Mouse (Mus musculus): ENCODE results near the gene Gpr132. TPM values are rescaled to one million over a fixed set of nuclear protein-coding genes. Genes with fewer than 3 reads are reported as not detected.

The Gpr132 gene
- total RNA-seq, 2 experiments from 2014 or later = not detected

GRCm38 (mm10) chr12:112804046-112804445 lies 64.0 kb downstream of the Gpr132 start:
- no peak overlapping the region for H3K4me3 ChIP-seq
- no peak for TF ChIP-seq CTCF (conservative IDR thresholded peaks at IDR 0.05)
- DNase-seq (ENCODE audit: low spot score in 2 of 2) = no peak
- no peak overlapping the region for H3K27ac ChIP-seq

- no peak for DNase-seq (ENCODE audit: low spot score in 2 of 2)
- TF ChIP-seq CTCF (conservative IDR thresholded peaks at IDR 0.05) = no peak
- no peak overlapping the region for H3K27ac ChIP-seq
- no peak overlapping the region for H3K4me3 ChIP-seq
Observed at GRCm38 (mm10) chr12:112802917-112803316, 65.1 kb downstream of the Gpr132 start.

- Histone ChIP-seq H3K4me3 (peak within 1 kb of the TSS; percentile 54), H3K27ac (no peak within 1 kb of the TSS)
- DNase-seq (ENCODE audit: low spot score in 2 of 2) = no peak
- TF ChIP-seq CTCF (conservative IDR thresholded peaks at IDR 0.05) = no peak
Observed at GRCm38 (mm10) chr12:112801864-112802846, 65.9 kb downstream of the Gpr132 start, which contains the start of gene Ahnak2. Gene Ahnak2, minus strand, starts transcription at chr12:112802657.

Other genes with a start within 250 kb of the Gpr132 start
- gene Adssl1, start 248.2 kb downstream of the Gpr132 start, total RNA-seq (2021) = 10 to 100 TPM; 10.1 to 10.6 TPM
- gene Siva1, start 223.5 kb downstream of the Gpr132 start, total RNA-seq (2021) = 10 to 100 TPM; 19.6 to 20.1 TPM
- 100 to 1,000 TPM; 152 to 160 TPM for gene Akt1, start 193.3 kb downstream of the Gpr132 start, total RNA-seq (2021)
- under 1 TPM; 0.44 to 0.52 TPM for gene Zbtb42, start 189.4 kb downstream of the Gpr132 start, total RNA-seq (2021)
- gene Cep170b, start 147.8 kb downstream of the Gpr132 start, total RNA-seq (2021) = 100 to 1,000 TPM; 194 to 210 TPM
- 1 to 10 TPM; 8.6 to 9.7 TPM for gene Pld4, start 107.6 kb downstream of the Gpr132 start, total RNA-seq (2021)
- 1 to 10 TPM; 3.3 to 3.5 TPM for gene Ahnak2, start 65.6 kb downstream of the Gpr132 start, total RNA-seq (2021)
- 10 to 100 TPM; 12.8 to 13.2 TPM for gene Clba1, start 59.3 kb downstream of the Gpr132 start, total RNA-seq (2021)
- gene Cdca4, start 38.8 kb downstream of the Gpr132 start, total RNA-seq (2021) = 10 to 100 TPM in 1 of 2 experiments, 1 to 10 TPM in 1; 7.1 to 10.8 TPM
- gene Jag2, start 61.5 kb upstream of the Gpr132 start, total RNA-seq (2021) = 10 to 100 TPM; 44.1 to 52.1 TPM
- gene Nudt14, start 73.9 kb upstream of the Gpr132 start, total RNA-seq (2021) = 10 to 100 TPM in 1 of 2 experiments, 1 to 10 TPM in 1; 9.8 to 10.1 TPM
- 10 to 100 TPM; 55.8 to 55.9 TPM for gene Btbd6, start 108.3 kb upstream of the Gpr132 start, total RNA-seq (2021)
- 10 to 100 TPM; 55.6 to 57.4 TPM for gene Brf1, start 132.5 kb upstream of the Gpr132 start, total RNA-seq (2021)
- 10 to 100 TPM; 79.6 to 81.8 TPM for gene Pacs2, start 146.3 kb upstream of the Gpr132 start, total RNA-seq (2021)
- gene Tex22, start 206.3 kb upstream of the Gpr132 start, total RNA-seq (2021) = 1 to 10 TPM in 1 of 2 experiments, under 1 TPM in 1; 0.81 to 2.1 TPM
- gene Mta1, start 230.1 kb upstream of the Gpr132 start, total RNA-seq (2021) = 10 to 100 TPM; 76.0 to 76.9 TPM

Measured in layer of hippocampus, adult 2 months (tissue).